ENCODE assay signal across 8 mouse cellular contexts in genomic region chr5:64378591-64379275, GRCm38 (mm10).
DNase-seq lines count a peak whose midpoint lies in the region; ATAC-seq and TF ChIP-seq lines count a peak whose summit lies in the region.

No protein-coding gene starts in this region.

- peak; percentile 79 for TF ChIP-seq EP300 in lung, postnatal 0 days (IDR thresholded peaks at IDR 0.05)

- no peak overlapping the region for H3K9ac ChIP-seq in lung, postnatal 0 days (replicated peaks; ENCODE audit: low read depth)

- intact Hi-C loops in left cerebral cortex, postnatal 36 days (cut with DNase I), result loop anchor here (2.0 to 5.0 kb wide), 2 partner anchors 90 to 224 kb away; no protein-coding TSS in a partner anchor

- peak overlapping the region; percentile 16; the same call in 1 of the 2 replicates for H3K4me3 ChIP-seq in bone marrow macrophage, adult 2 months (ENCODE audit: insufficient read depth, low read length)
- H3K4me3 ChIP-seq in lung, postnatal 0 days (ENCODE audit: low read depth, low read length), result no peak overlapping the region

- H3K27ac ChIP-seq in bone marrow macrophage, adult 2 months (ENCODE audit: insufficient read depth, low read depth, low read length), result peak overlapping the region; percentile 93
- peak overlapping the region; percentile 81 for H3K27ac ChIP-seq in lung, postnatal 0 days (ENCODE audit: low read length)

- no peaks in the 10 kb centered on the region for H3K27me3 ChIP-seq in lung, postnatal 0 days (replicated peaks; ENCODE audit: insufficient read depth, low read length)

- TF ChIP-seq CTCF in bone marrow macrophage, adult 2 months (IDR thresholded peaks at IDR 0.05; ENCODE audit: low read depth, low read length), result no peak
- TF ChIP-seq CTCF in lung, postnatal 0 days (IDR thresholded peaks at IDR 0.05), result no peak

- WGBS in lung, postnatal 0 days, result 5% methylated on average over 13 of the region's 13 CpGs

- H3K4me1 ChIP-seq in bone marrow macrophage, adult 2 months (ENCODE audit: control insufficient read depth, insufficient read depth, low read length), result peaks cover 55% of the 10 kb centered on the region
- peaks cover 18% of the 10 kb centered on the region; the same call in 1 of the 2 replicates for H3K4me1 ChIP-seq in lung, postnatal 0 days (ENCODE audit: insufficient read depth, low read depth, low read length)

- no peaks in the 10 kb centered on the region for H3K36me3 ChIP-seq in lung, postnatal 0 days (ENCODE audit: insufficient read depth, low read length)

- peak; percentile 86 for ATAC-seq in lung, postnatal 0 days

- DNase-seq in kidney, adult 9 months, result peak; percentile 57
- no peak for DNase-seq in kidney, adult 8-10 months
- peak; percentile 39 for DNase-seq in induced T-regulatory cell, adult 2 months (ENCODE audit: low read depth)
- peak; percentile 92 for DNase-seq in lung, postnatal 0 days (ENCODE audit: low spot score)
- DNase-seq in left cerebral cortex, postnatal 36 days (ENCODE audit: low spot score in 2 of 2), result no peak
- DNase-seq in frontal cortex, postnatal 36 days (ENCODE audit: low spot score in 2 of 2), result no peak
- no peak for DNase-seq in urinary bladder, postnatal 4 days (ENCODE audit: low spot score in 2 of 2)

- H3K4me2 ChIP-seq in lung, postnatal 0 days (replicated peaks; ENCODE audit: low read depth, low read length), result peak overlapping the region; percentile 14; the same call in 1 of the 2 replicates

- no peaks in the 10 kb centered on the region for H3K9me3 ChIP-seq in lung, postnatal 0 days (ENCODE audit: low read length)

- no peak for TF ChIP-seq POLR2A in bone marrow macrophage, adult 2 months (IDR thresholded peaks at IDR 0.05; ENCODE audit: borderline replicate concordance, low read depth, low read length)

Comparison
In these comparisons a context has a peak if more than half of its experiments do, and no peak if none do; other contexts are left out.
1. DNase-seq: peak in kidney, adult 9 months (single experiment), induced T-regulatory cell, adult 2 months (single experiment) and lung, postnatal 0 days (single experiment); none in kidney, adult 8-10 months (0 of 2), left cerebral cortex, postnatal 36 days (0 of 2), frontal cortex, postnatal 36 days (0 of 2) and urinary bladder, postnatal 4 days (0 of 2).